Mouse (Mus musculus): ENCODE measurements around the gene Ccdc194. TPM values are rescaled to one million over a fixed set of nuclear protein-coding genes. Genes with fewer than 3 reads are reported as not detected.
A peak's percentile ranks its signal among the peaks of the same experiment; 100 is the strongest.

Ccdc194 gene
- polyA plus RNA-seq, 1 experiment from 2014 or later = not detected

GRCm38 (mm10) chr8:71558958-71559690 is 33.6 kb upstream of the Ccdc194 start:
- WGBS = 2% methylated on average over 24 of the region's 24 CpGs
- Histone ChIP-seq H3K4me1 (replicated peaks; ENCODE audit: control insufficient read depth, insufficient read depth, low read length) (peaks cover 9% of the 10 kb centered on the region; the same call in 1 of the 2 replicates), H3K36me3 (ENCODE audit: control insufficient read depth, insufficient read depth, low read length) (no peaks in the 10 kb centered on the region), H3K9me3 (ENCODE audit: control insufficient read depth, low read length) (peaks cover 2% of the 10 kb centered on the region), H3K4me2 (ENCODE audit: low read depth, low read length, severe bottlenecking) (peak overlapping the region; percentile 48), H3K27me3 (ENCODE audit: control insufficient read depth, insufficient read depth, low read length) (peaks cover 61% of the 10 kb centered on the region), H3K4me3 (ENCODE audit: low read depth, low read length) (peak overlapping the region; percentile 25), H3K9ac (ENCODE audit: low read length) (peak overlapping the region; percentile 29; the same call in 1 of the 2 replicates), H3K27ac (ENCODE audit: low read depth, low read length) (no peak overlapping the region)
- ATAC-seq (replicated peaks; ENCODE audit: low FRiP score) = peak; percentile 50; the same call in 1 of the 2 replicates
- DNase-seq (ENCODE audit: low spot score) = peak; percentile 70

- H3K9me3 ChIP-seq (ENCODE audit: control insufficient read depth, low read length) = no peaks in the 10 kb centered on the region
- H3K9ac ChIP-seq (ENCODE audit: low read length) = peak within 1 kb of the TSS; percentile 29
- H3K4me2 ChIP-seq (ENCODE audit: low read depth, low read length, severe bottlenecking) = peak within 1 kb of the TSS; percentile 48
- H3K4me3 ChIP-seq (ENCODE audit: low read depth, low read length) = peak within 1 kb of the TSS; percentile 25
- 4% methylated on average over 70 of the region's 70 CpGs for WGBS
- ATAC-seq (replicated peaks; ENCODE audit: low FRiP score) (no peak), DNase-seq (ENCODE audit: low spot score) (no peak)
- peaks cover 9% of the 10 kb centered on the region; the same call in 1 of the 2 replicates for H3K4me1 ChIP-seq (replicated peaks; ENCODE audit: control insufficient read depth, insufficient read depth, low read length)
- no peaks in the 10 kb centered on the region for H3K36me3 ChIP-seq (ENCODE audit: control insufficient read depth, insufficient read depth, low read length)
- peaks cover 61% of the 10 kb centered on the region for H3K27me3 ChIP-seq (ENCODE audit: control insufficient read depth, insufficient read depth, low read length)
- H3K27ac ChIP-seq (ENCODE audit: low read depth, low read length) = no peak within 1 kb of the TSS
Observed at GRCm38 (mm10) chr8:71558071-71558957, 32.8 kb upstream of the Ccdc194 start, which contains the start of gene Tmem221. Gene Tmem221 (minus strand): TSS chr8:71558871.

GRCm38 (mm10) chr8:71554644-71555043 is 29.1 kb upstream of the Ccdc194 start:
- DNase-seq (ENCODE audit: low spot score) = no peak
- WGBS = 90% methylated on average over 2 of the region's 2 CpGs
- Histone ChIP-seq H3K27me3 (ENCODE audit: control insufficient read depth, insufficient read depth, low read length) (peaks cover 31% of the 10 kb centered on the region), H3K4me2 (ENCODE audit: low read depth, low read length, severe bottlenecking) (no peak overlapping the region), H3K4me1 (replicated peaks; ENCODE audit: control insufficient read depth, insufficient read depth, low read length) (0 out of 2 replicates have a peak, but pooled peaks cover 7% of the 10 kb centered on the region), H3K36me3 (ENCODE audit: control insufficient read depth, insufficient read depth, low read length) (no peaks in the 10 kb centered on the region), H3K9me3 (ENCODE audit: control insufficient read depth, low read length) (no peaks in the 10 kb centered on the region), H3K27ac (ENCODE audit: low read depth, low read length) (no peak overlapping the region), H3K9ac (ENCODE audit: low read length) (no peak overlapping the region), H3K4me3 (ENCODE audit: low read depth, low read length) (no peak overlapping the region)
- no peak for ATAC-seq (replicated peaks; ENCODE audit: low FRiP score)

- H3K36me3 ChIP-seq (ENCODE audit: control insufficient read depth, insufficient read depth, low read length) = no peaks in the 10 kb centered on the region
- no peak overlapping the region for H3K4me2 ChIP-seq (ENCODE audit: low read depth, low read length, severe bottlenecking)
- H3K27ac ChIP-seq (ENCODE audit: low read depth, low read length) = no peak overlapping the region
- 0 out of 2 replicates have a peak, but pooled peaks cover 6% of the 10 kb centered on the region for H3K4me1 ChIP-seq (replicated peaks; ENCODE audit: control insufficient read depth, insufficient read depth, low read length)
- peaks cover 24% of the 10 kb centered on the region for H3K27me3 ChIP-seq (ENCODE audit: control insufficient read depth, insufficient read depth, low read length)
- 74% methylated on average over 6 of the region's 6 CpGs for WGBS
- no peak for DNase-seq (ENCODE audit: low spot score)
- H3K4me3 ChIP-seq (ENCODE audit: low read depth, low read length) = no peak overlapping the region
- ATAC-seq (replicated peaks; ENCODE audit: low FRiP score) = no peak
- H3K9ac ChIP-seq (ENCODE audit: low read length) = no peak overlapping the region
- H3K9me3 ChIP-seq (ENCODE audit: control insufficient read depth, low read length) = no peaks in the 10 kb centered on the region
Observed at GRCm38 (mm10) chr8:71554001-71554400, 28.5 kb upstream of the Ccdc194 start.

- no peak for DNase-seq (ENCODE audit: low spot score)
Observed at GRCm38 (mm10) chr8:71552770-71553169, 27.3 kb upstream of the Ccdc194 start.

GRCm38 (mm10) chr8:71550754-71551153 is 25.2 kb upstream of the Ccdc194 start:
- no peak overlapping the region for H3K4me3 ChIP-seq (ENCODE audit: low read depth, low read length)
- no peaks in the 10 kb centered on the region for H3K27me3 ChIP-seq (ENCODE audit: control insufficient read depth, insufficient read depth, low read length)
- no peak for ATAC-seq (replicated peaks; ENCODE audit: low FRiP score)
- no peak overlapping the region for H3K4me2 ChIP-seq (ENCODE audit: low read depth, low read length, severe bottlenecking)
- H3K4me1 ChIP-seq (replicated peaks; ENCODE audit: control insufficient read depth, insufficient read depth, low read length) = no peaks in the 10 kb centered on the region
- no peak overlapping the region for H3K9ac ChIP-seq (ENCODE audit: low read length)
- WGBS = 79% methylated on average over 7 of the region's 7 CpGs
- H3K27ac ChIP-seq (ENCODE audit: low read depth, low read length) = no peak overlapping the region
- no peaks in the 10 kb centered on the region for H3K9me3 ChIP-seq (ENCODE audit: control insufficient read depth, low read length)
- DNase-seq (ENCODE audit: low spot score) = no peak
- no peaks in the 10 kb centered on the region; the same call in 1 of the 2 replicates for H3K36me3 ChIP-seq (ENCODE audit: control insufficient read depth, insufficient read depth, low read length)

More at GRCm38 (mm10) chr8:71552770-71553169, 27.3 kb upstream of the Ccdc194 start:
- Histone ChIP-seq H3K4me3 (ENCODE audit: low read depth, low read length) (no peak overlapping the region), H3K27ac (ENCODE audit: low read depth, low read length) (no peak overlapping the region), H3K27me3 (ENCODE audit: control insufficient read depth, insufficient read depth, low read length) (peaks cover 12% of the 10 kb centered on the region), H3K4me1 (replicated peaks; ENCODE audit: control insufficient read depth, insufficient read depth, low read length) (no peaks in the 10 kb centered on the region), H3K9ac (ENCODE audit: low read length) (no peak overlapping the region), H3K36me3 (ENCODE audit: control insufficient read depth, insufficient read depth, low read length) (no peaks in the 10 kb centered on the region; the same call in 1 of the 2 replicates), H3K4me2 (ENCODE audit: low read depth, low read length, severe bottlenecking) (no peak overlapping the region), H3K9me3 (ENCODE audit: control insufficient read depth, low read length) (no peaks in the 10 kb centered on the region)
- ATAC-seq (replicated peaks; ENCODE audit: low FRiP score) = no peak
- WGBS = 79% methylated on average over 6 of the region's 6 CpGs

GRCm38 (mm10) chr8:71547590-71547989 is 22.1 kb upstream of the Ccdc194 start:
- H3K27ac ChIP-seq (ENCODE audit: low read depth, low read length) = no peak overlapping the region
- DNase-seq (ENCODE audit: low spot score) = no peak
- H3K4me1 ChIP-seq (replicated peaks; ENCODE audit: control insufficient read depth, insufficient read depth, low read length) = peaks cover 2% of the 10 kb centered on the region; the same call in 1 of the 2 replicates
- H3K27me3 ChIP-seq (ENCODE audit: control insufficient read depth, insufficient read depth, low read length) = no peaks in the 10 kb centered on the region
- peaks cover 2% of the 10 kb centered on the region; the same call in 1 of the 2 replicates for H3K36me3 ChIP-seq (ENCODE audit: control insufficient read depth, insufficient read depth, low read length)
- H3K9me3 ChIP-seq (ENCODE audit: control insufficient read depth, low read length) = no peaks in the 10 kb centered on the region
- H3K9ac ChIP-seq (ENCODE audit: low read length) = no peak overlapping the region
- H3K4me2 ChIP-seq (ENCODE audit: low read depth, low read length, severe bottlenecking) = no peak overlapping the region
- WGBS = 93% methylated on average over 7 of the region's 7 CpGs
- H3K4me3 ChIP-seq (ENCODE audit: low read depth, low read length) = no peak overlapping the region
- ATAC-seq (replicated peaks; ENCODE audit: low FRiP score) = no peak

- Histone ChIP-seq H3K9ac (ENCODE audit: low read length) (no peak overlapping the region), H3K27ac (ENCODE audit: low read depth, low read length) (no peak overlapping the region), H3K4me2 (ENCODE audit: low read depth, low read length, severe bottlenecking) (no peak overlapping the region), H3K27me3 (ENCODE audit: control insufficient read depth, insufficient read depth, low read length) (no peaks in the 10 kb centered on the region), H3K4me3 (ENCODE audit: low read depth, low read length) (no peak overlapping the region), H3K36me3 (ENCODE audit: control insufficient read depth, insufficient read depth, low read length) (peaks cover 2% of the 10 kb centered on the region; the same call in 1 of the 2 replicates), H3K4me1 (replicated peaks; ENCODE audit: control insufficient read depth, insufficient read depth, low read length) (peaks cover 2% of the 10 kb centered on the region; the same call in 1 of the 2 replicates), H3K9me3 (ENCODE audit: control insufficient read depth, low read length) (no peaks in the 10 kb centered on the region)
- DNase-seq (ENCODE audit: low spot score) = no peak
- WGBS = 93% methylated on average over 11 of the region's 11 CpGs
- no peak for ATAC-seq (replicated peaks; ENCODE audit: low FRiP score)
Observed at GRCm38 (mm10) chr8:71545053-71545452, 19.5 kb upstream of the Ccdc194 start.
